ENCODE assay signal across 9 mouse cellular contexts in the genomic region with DNA sequence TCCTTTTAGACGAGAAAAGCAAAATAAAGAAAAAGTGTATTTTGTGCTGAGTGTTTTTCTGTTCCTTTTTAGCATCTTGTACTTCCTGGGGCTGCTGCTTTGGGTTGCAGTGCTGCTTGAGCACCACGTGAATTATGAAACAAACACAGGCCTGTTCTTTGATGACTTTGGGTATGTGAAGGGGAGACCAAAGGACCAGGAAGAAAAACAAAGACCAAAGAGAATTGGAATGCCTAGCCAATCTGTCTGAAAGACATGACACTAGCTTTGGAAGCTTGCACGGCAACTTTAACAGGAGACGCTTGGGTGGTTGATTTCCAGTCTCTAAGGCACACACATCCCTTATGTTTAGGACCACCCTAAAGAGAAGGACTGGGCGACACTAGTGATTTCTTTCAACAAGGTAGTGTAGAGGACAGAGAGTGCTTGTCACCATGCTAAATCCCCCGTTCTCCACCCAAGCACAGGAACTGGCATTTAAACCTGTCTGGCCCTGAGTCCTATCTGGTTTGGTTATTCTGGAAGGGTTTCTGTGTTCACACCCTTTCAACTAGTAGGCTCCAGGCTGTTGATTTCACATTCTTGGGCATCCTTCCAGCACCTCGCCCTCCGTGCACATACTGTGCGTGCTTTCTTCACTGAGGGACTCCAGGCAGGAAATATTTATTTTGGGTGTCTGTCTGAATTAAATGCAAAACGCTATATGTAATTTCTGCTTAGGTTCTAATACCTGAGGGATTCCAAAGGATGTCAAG. TPM values are rescaled to one million over a fixed set of nuclear protein-coding genes. Genes with fewer than 3 reads are reported as not detected.
DNase-seq lines count a peak whose midpoint lies in the region; ATAC-seq and TF ChIP-seq lines count a peak whose summit lies in the region.
"Had no signal": no experiment of that assay in that cellular context is flagged by ENCODE, and none has a peak within 500 bp of the region (broad histone marks: within the 10 kb centered on the region; RNA-seq: fewer than 3 reads in every experiment).

No protein-coding gene starts in this region.

- no peak for TF ChIP-seq CTCF in testis, adult 2 months (IDR thresholded peaks at IDR 0.05; ENCODE audit: control insufficient read depth, insufficient read depth, insufficient replicate concordance, low read depth, low read length)

- TF ChIP-seq POLR2A in testis, adult 2 months (IDR thresholded peaks at IDR 0.05; ENCODE audit: control insufficient read depth, low read depth, low read length): no peak

- H3K27me3 ChIP-seq in testis, adult 2 months (ENCODE audit: control insufficient read depth, insufficient read depth, low read length): no peaks in the 10 kb centered on the region

- no peaks in the 10 kb centered on the region for H3K4me1 ChIP-seq in testis, adult 2 months (ENCODE audit: control insufficient read depth, insufficient read depth, low read length)

- peak; percentile 23 to 55 for DNase-seq in urinary bladder, adult 18-20 months (ENCODE audit: low spot score in 2 of 2)
- DNase-seq in urinary bladder, postnatal 10 days (ENCODE audit: low spot score): no peak
- DNase-seq in heart, adult 11 months: peak; percentile 98
- DNase-seq in kidney, adult 11 months: peak; percentile 72
- peak; percentile 83 for DNase-seq in lung, postnatal 14 days
- no peak for DNase-seq in spleen, postnatal 4 days (ENCODE audit: low spot score in 2 of 2)

- no peaks in the 10 kb centered on the region for H3K36me3 ChIP-seq in testis, adult 2 months (ENCODE audit: control insufficient read depth, insufficient read depth, low read length)

- ATAC-seq in inflammation-experienced regulatory T-cells, adult 6 months: no peak

- no peak overlapping the region for H3K4me3 ChIP-seq in testis, adult 2 months (ENCODE audit: control insufficient read depth, low read depth, low read length)

- H3K27ac ChIP-seq in testis, adult 2 months (ENCODE audit: control insufficient read depth, insufficient read depth, low read depth, low read length): peak overlapping the region; percentile 57; the same call in 1 of the 2 replicates
- H3K27ac ChIP-seq: liver, embryonic 14.5 days had no signal

RNA-seq across cellular contexts. Expression of a gene that starts 59.9 kb away (rescaled TPM):
- 17.2 and 17.4 TPM in 2 replicates for polyA plus RNA-seq in testis, adult 2 months (2012; rRNA removed)
- polyA plus RNA-seq in inflammation-experienced regulatory T-cells, adult 6 months (2017; shearing (Covaris generic)): 10 to 100 TPM; 61.6 to 69.1 (median 61.9) TPM

Comparison
In these comparisons a context has a peak if more than half of its experiments do, and no peak if none do; other contexts are left out.
1. DNase-seq: peak in urinary bladder, adult 18-20 months (2 of 2), heart, adult 11 months (single experiment), kidney, adult 11 months (single experiment) and lung, postnatal 14 days (single experiment); none in urinary bladder, postnatal 10 days (single experiment) and spleen, postnatal 4 days (0 of 2).